Mouse (Mus musculus) forebrain, embryonic 14.5 days (tissue): ENCODE results near the gene Nucks1. TPM values are rescaled to one million over a fixed set of nuclear protein-coding genes. Genes with fewer than 3 reads are reported as not detected.

ENCODE experiments used
- ATAC-seq: fragments of 200-750 bp; cut with Nextera tagmentation; 2 replicates; pipeline ENCODE4 v1.8.0; 2017; ENCODE audit warnings: mild to moderate bottlenecking, moderate library complexity
- DNase-seq: peaks from one replicate; pipeline ENCODE4 v3.0.0-alpha.2; 2015; ENCODE audit warnings: low spot score
- H3K27ac ChIP-seq: fragments of 300-500 bp; sonication (generic); 2 replicates; pipeline ENCODE4 v1.5.1; 2014; ENCODE audit warnings: low read depth, mild to moderate bottlenecking, control low read depth, low read length, moderate library complexity
- H3K27me3 ChIP-seq: fragments of 300-500 bp; sonication (generic); replicated peaks from 2 replicates; pipeline ENCODE4 v1.6.1; 2014; ENCODE audit warnings: low read length, control low read depth, mixed read lengths; ENCODE audit not compliant: control insufficient read depth, insufficient read depth
- H3K36me3 ChIP-seq: fragments of 300-500 bp; sonication (generic); 2 replicates; pipeline ENCODE4 v1.6.1; 2014; ENCODE audit warnings: low read length, control low read depth; ENCODE audit not compliant: control insufficient read depth, insufficient read depth
- H3K4me1 ChIP-seq: fragments of 300-500 bp; sonication (generic); 2 replicates; pipeline ENCODE4 v1.6.1; 2014; ENCODE audit warnings: antibody characterized with exemption, low read length, control low read depth; ENCODE audit not compliant: control insufficient read depth, insufficient read depth
- H3K4me2 ChIP-seq: fragments of 300-500 bp; sonication (generic); 2 replicates; pipeline ENCODE4 v1.6.1; 2014; ENCODE audit warnings: mild to moderate bottlenecking, control low read depth, low read length
- H3K4me3 ChIP-seq: fragments of 300-500 bp; sonication (generic); 2 replicates; pipeline ENCODE4 v1.5.1; 2014; ENCODE audit warnings: low read depth, low read length, control low read depth
- H3K9ac ChIP-seq: fragments of 300-500 bp; sonication (generic); 2 replicates; pipeline ENCODE4 v1.6.1; 2014; ENCODE audit warnings: mild to moderate bottlenecking, low read length, control low read depth, moderate library complexity
- H3K9me3 ChIP-seq: fragments of 300-500 bp; sonication (generic); replicated peaks from 2 replicates; pipeline ENCODE4 v1.6.1; 2016; ENCODE audit warnings: low read length, control low read depth, mixed read lengths; ENCODE audit not compliant: control insufficient read depth
- WGBS: fragments of 180-500 bp; shearing (Covaris S2); extraction: QIAGEN DNeasy Blood & Tissue Kit; methylation state at CpG from one replicate; pipeline ENCODE4 v1.1.7; 2014; 5-methylcytosine and 5-hydroxymethylcytosine counted together
- polyA plus RNA-seq: library from polyadenylated mRNA; unstranded; fragments of >200 nt; fragmentation: Nextera tagmentation; extraction: Ambion mirVana; gene quantifications from 2 replicates; pipeline ENCODE4 v1.2.1, GENCODE M21; 2014

Nucks1 gene
- polyA plus RNA-seq, 1 experiment from 2014 or later: 37.4 TPM

- Histone ChIP-seq H3K4me1 (no peaks in the 10 kb centered on the region), H3K4me3 (no peak overlapping the region), H3K27me3 (no peaks in the 10 kb centered on the region), H3K4me2 (no peak overlapping the region), H3K27ac (no peak overlapping the region), H3K9ac (no peak overlapping the region), H3K9me3 (no peaks in the 10 kb centered on the region), H3K36me3 (peaks cover 12% of the 10 kb centered on the region)
- DNase-seq: peak; percentile 7
- WGBS: 84% methylated on average over 1 of the region's 1 CpGs
- no peak for ATAC-seq
These were observed 28.5 kb downstream of the Nucks1 start for GRCm38 (mm10) chr1:131938811-131939210.

- H3K4me2 ChIP-seq: no peak overlapping the region
- no peaks in the 10 kb centered on the region for H3K4me1 ChIP-seq
- H3K9me3 ChIP-seq: no peaks in the 10 kb centered on the region
- ATAC-seq: no peak
- no peaks in the 10 kb centered on the region for H3K27me3 ChIP-seq
- peaks cover 4% of the 10 kb centered on the region; the same call in 1 of the 2 replicates for H3K36me3 ChIP-seq
- no peak overlapping the region for H3K9ac ChIP-seq
- H3K4me3 ChIP-seq: no peak overlapping the region
- H3K27ac ChIP-seq: no peak overlapping the region
- no peak for DNase-seq
- WGBS: 60% methylated on average over 2 of the region's 2 CpGs
These were observed 30.4 kb downstream of the Nucks1 start for GRCm38 (mm10) chr1:131940711-131941244.

GRCm38 (mm10) chr1:131941501-131941900 lies 31.2 kb downstream of the Nucks1 start:
- no peaks in the 10 kb centered on the region for H3K4me1 ChIP-seq

GRCm38 (mm10) chr1:131942621-131943590 lies 32.6 kb downstream of the Nucks1 start:
- no peaks in the 10 kb centered on the region for H3K9me3 ChIP-seq
- ATAC-seq (no peak), DNase-seq (no peak)
- no peak overlapping the region for H3K27ac ChIP-seq
- no peak overlapping the region for H3K4me2 ChIP-seq
- no peaks in the 10 kb centered on the region for H3K4me1 ChIP-seq
- H3K9ac ChIP-seq: no peak overlapping the region
- H3K27me3 ChIP-seq: no peaks in the 10 kb centered on the region
- no peak overlapping the region for H3K4me3 ChIP-seq
- WGBS: 82% methylated on average over 16 of the region's 16 CpGs
- no peaks in the 10 kb centered on the region for H3K36me3 ChIP-seq

More at GRCm38 (mm10) chr1:131941501-131941900, 31.2 kb downstream of the Nucks1 start:
- H3K4me2 ChIP-seq: no peak overlapping the region
- H3K36me3 ChIP-seq: 0 out of 2 replicates have a peak, but pooled peaks cover 3% of the 10 kb centered on the region
- no peaks in the 10 kb centered on the region for H3K27me3 ChIP-seq
- ATAC-seq: no peak
- H3K9ac ChIP-seq: no peak overlapping the region
- no peaks in the 10 kb centered on the region for H3K9me3 ChIP-seq
- WGBS: 88% methylated on average over 1 of the region's 1 CpGs
- DNase-seq: no peak
- no peak overlapping the region for H3K4me3 ChIP-seq
- H3K27ac ChIP-seq: no peak overlapping the region

- no peak for ATAC-seq
- 73% methylated on average over 10 of the region's 10 CpGs for WGBS
- no peaks in the 10 kb centered on the region for H3K4me1 ChIP-seq
These were observed 35.5 kb downstream of the Nucks1 start for GRCm38 (mm10) chr1:131945674-131946440.

GRCm38 (mm10) chr1:131946462-131947215 lies 36.3 kb downstream of the Nucks1 start:
- Histone ChIP-seq H3K27me3 (no peaks in the 10 kb centered on the region), H3K4me2 (no peak overlapping the region), H3K27ac (no peak overlapping the region), H3K9me3 (no peaks in the 10 kb centered on the region), H3K4me1 (no peaks in the 10 kb centered on the region), H3K9ac (no peak overlapping the region), H3K36me3 (no peaks in the 10 kb centered on the region), H3K4me3 (no peak overlapping the region)
- 87% methylated on average over 11 of the region's 11 CpGs for WGBS
- no peak for ATAC-seq
- DNase-seq: no peak

More at GRCm38 (mm10) chr1:131945674-131946440, 35.5 kb downstream of the Nucks1 start:
- Histone ChIP-seq H3K27me3 (no peaks in the 10 kb centered on the region), H3K9me3 (no peaks in the 10 kb centered on the region), H3K9ac (no peak overlapping the region), H3K27ac (no peak overlapping the region), H3K4me2 (no peak overlapping the region), H3K4me3 (no peak overlapping the region), H3K36me3 (no peaks in the 10 kb centered on the region)
- no peak for DNase-seq

- DNase-seq (no peak), ATAC-seq (no peak)
- H3K27ac ChIP-seq: no peak overlapping the region
- no peaks in the 10 kb centered on the region for H3K27me3 ChIP-seq
- H3K36me3 ChIP-seq: no peaks in the 10 kb centered on the region
- no peak overlapping the region for H3K4me2 ChIP-seq
- H3K9ac ChIP-seq: no peak overlapping the region
- no peaks in the 10 kb centered on the region for H3K9me3 ChIP-seq
- WGBS: 32% methylated on average over 1 of the region's 1 CpGs
- no peak overlapping the region for H3K4me3 ChIP-seq
- H3K4me1 ChIP-seq: no peaks in the 10 kb centered on the region
These were observed 37.7 kb downstream of the Nucks1 start for GRCm38 (mm10) chr1:131947997-131948525.

GRCm38 (mm10) chr1:131954242-131954865 lies 44.0 kb downstream of the Nucks1 start:
- H3K9ac ChIP-seq: no peak overlapping the region
- H3K27me3 ChIP-seq: no peaks in the 10 kb centered on the region
- WGBS: 85% methylated on average over 12 of the region's 12 CpGs
- H3K27ac ChIP-seq: no peak overlapping the region
- DNase-seq (no peak), ATAC-seq (no peak)
- H3K9me3 ChIP-seq: no peaks in the 10 kb centered on the region
- no peaks in the 10 kb centered on the region for H3K36me3 ChIP-seq
- no peak overlapping the region for H3K4me2 ChIP-seq
- H3K4me3 ChIP-seq: no peak overlapping the region
- no peaks in the 10 kb centered on the region for H3K4me1 ChIP-seq
